Mouse (Mus musculus): ENCODE results near the gene Ak9.

DNA sequence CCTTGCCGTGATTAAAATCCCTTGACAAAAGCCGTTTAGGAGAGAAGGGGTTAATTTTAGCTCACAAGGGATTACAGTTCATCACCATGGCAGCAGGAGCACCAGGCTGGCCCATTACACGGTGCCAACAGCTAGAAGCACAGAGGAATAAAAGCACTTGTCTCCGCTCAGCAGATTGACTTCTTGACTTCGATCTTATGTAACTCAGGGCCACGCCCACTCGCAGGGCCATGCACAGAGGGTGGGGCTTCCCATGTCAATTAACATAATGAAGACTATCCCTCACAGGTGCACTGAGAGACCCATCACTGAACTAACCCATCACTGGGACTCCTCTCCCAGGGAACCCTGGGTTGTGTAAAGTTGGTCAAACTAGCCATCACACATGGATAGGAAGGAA, 8.6 kb upstream of the Ak9 start:
- no peak for TF ChIP-seq POLR2A (IDR thresholded peaks at IDR 0.05; ENCODE audit: extremely low read depth, insufficient read depth, low read length)
- TF ChIP-seq CTCF (IDR thresholded peaks at IDR 0.05; ENCODE audit: extremely low read depth, insufficient read depth, low read length), result no peak

Measured in cortical plate, adult 2 months (tissue).